Mouse (Mus musculus): ENCODE results near the gene Txndc9. TPM values are rescaled to one million over a fixed set of nuclear protein-coding genes. Genes with fewer than 3 reads are reported as not detected.

Txndc9 gene
- polyA plus RNA-seq, 1 experiment from 2014 or later, result 52.9 TPM

DNA sequence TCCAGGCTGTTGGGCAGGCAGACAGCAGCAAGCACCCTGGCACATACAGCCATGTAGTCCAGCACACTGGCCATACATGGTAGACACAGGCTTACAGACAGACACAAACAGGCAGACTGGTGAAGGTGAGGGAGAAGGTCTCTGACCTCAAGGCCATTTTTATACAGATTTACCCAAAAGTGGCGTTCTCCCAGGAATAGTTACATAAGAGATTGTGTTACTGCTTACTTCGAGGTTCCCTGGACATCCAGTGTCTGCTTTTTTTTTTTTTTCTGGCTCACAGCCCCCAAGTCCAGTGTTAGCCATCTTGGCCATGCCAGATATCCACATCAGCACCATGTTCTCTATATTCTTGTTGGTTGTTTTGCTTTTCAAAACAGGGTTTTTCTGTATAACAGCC is 39.2 kb downstream of the Txndc9 start:
- Histone ChIP-seq H3K4me3 (ENCODE audit: low read depth, low read length) (no peak overlapping the region), H3K9ac (ENCODE audit: low read depth, low read length) (no peak overlapping the region), H3K27me3 (ENCODE audit: control insufficient read depth, insufficient read depth, low read depth, low read length) (no peaks in the 10 kb centered on the region), H3K4me1 (ENCODE audit: control insufficient read depth, low read depth, low read length) (no peaks in the 10 kb centered on the region), H3K36me3 (ENCODE audit: control insufficient read depth, insufficient read depth) (no peaks in the 10 kb centered on the region), H3K9me3 (replicated peaks; ENCODE audit: control insufficient read depth, low read length) (no peaks in the 10 kb centered on the region), H3K27ac (ENCODE audit: low read length) (no peak overlapping the region), H3K4me2 (ENCODE audit: low read depth, low read length) (no peak overlapping the region)
- WGBS (ENCODE audit: insufficient replicate concordance), result 34% methylated on average over 2 of the region's 2 CpGs
- no peak for ATAC-seq (ENCODE audit: low read depth)

DNA sequence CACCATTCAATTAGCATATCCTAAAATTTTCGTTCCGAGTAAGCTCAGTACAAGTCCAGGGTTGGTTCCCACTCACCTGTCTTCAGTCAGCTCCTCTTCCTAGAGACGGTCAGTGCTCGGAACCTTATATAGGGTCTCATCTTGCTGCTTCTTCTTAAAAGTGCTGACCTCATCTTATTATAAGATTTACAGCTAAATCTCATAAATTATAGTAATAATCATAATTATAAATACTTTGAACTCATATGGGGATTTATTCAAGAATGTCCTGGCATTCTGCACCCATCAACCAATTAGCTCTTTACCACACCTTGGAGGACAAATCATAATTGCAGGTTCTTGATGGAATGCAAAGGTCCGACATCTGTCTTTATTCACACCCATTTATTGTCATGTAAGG is 40.0 kb downstream of the Txndc9 start, which contains the start of gene Lyg1:
Lyg1 (minus strand) TSS at position 101 of the 400 bp plus-strand sequence.
- Histone ChIP-seq H3K36me3 (ENCODE audit: control insufficient read depth, insufficient read depth) (no peaks in the 10 kb centered on the region), H3K9ac (ENCODE audit: low read depth, low read length) (no peak within 1 kb of the TSS), H3K9me3 (replicated peaks; ENCODE audit: control insufficient read depth, low read length) (no peaks in the 10 kb centered on the region), H3K27ac (ENCODE audit: low read length) (no peak within 1 kb of the TSS), H3K4me2 (ENCODE audit: low read depth, low read length) (no peak within 1 kb of the TSS), H3K27me3 (ENCODE audit: control insufficient read depth, insufficient read depth, low read depth, low read length) (no peaks in the 10 kb centered on the region), H3K4me3 (ENCODE audit: low read depth, low read length) (no peak within 1 kb of the TSS), H3K4me1 (ENCODE audit: control insufficient read depth, low read depth, low read length) (no peaks in the 10 kb centered on the region)
- ATAC-seq (ENCODE audit: low read depth), result no peak
- 61% methylated on average over 5 of the region's 5 CpGs for whole genome bisulfite sequencing (ENCODE audit: insufficient replicate concordance)

DNA sequence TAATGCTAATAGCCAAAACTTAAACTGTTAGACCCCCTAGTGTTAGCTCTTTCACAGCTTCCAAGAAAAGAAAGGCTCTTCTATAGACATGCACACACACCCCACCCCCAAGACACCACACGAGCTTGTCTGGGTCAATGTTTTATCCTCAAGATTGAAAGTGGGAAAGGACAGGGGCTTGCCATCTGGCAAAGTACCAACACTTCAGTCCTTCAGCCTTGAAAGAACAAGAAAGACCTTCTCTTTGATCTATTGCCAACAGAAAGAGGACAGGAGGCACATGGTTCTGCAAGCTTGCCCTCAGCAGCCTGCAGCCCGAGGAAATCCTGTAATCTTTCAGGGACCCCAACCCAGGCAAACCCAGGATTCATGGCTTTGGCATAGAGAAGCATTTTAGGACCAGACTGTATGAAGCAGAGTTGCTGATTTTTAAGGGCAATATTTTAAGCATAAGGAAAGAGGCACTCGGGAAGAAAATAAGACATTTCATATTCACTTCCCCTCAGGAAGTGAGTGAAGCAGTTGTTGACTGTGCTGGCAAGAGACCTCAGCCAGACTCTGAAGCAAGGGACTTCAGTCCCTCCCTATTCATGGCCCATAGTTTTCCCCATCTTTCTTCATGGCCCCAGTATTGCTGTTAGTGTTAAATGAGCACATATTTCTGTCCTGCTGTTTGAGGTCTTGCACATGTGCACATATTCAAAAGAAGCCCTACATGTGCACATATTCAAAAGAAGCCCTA is 40.8 kb downstream of the Txndc9 start:
- Histone ChIP-seq H3K4me1 (ENCODE audit: control insufficient read depth, low read depth, low read length) (no peaks in the 10 kb centered on the region), H3K9ac (ENCODE audit: low read depth, low read length) (no peak overlapping the region), H3K27me3 (ENCODE audit: control insufficient read depth, insufficient read depth, low read depth, low read length) (no peaks in the 10 kb centered on the region), H3K4me3 (ENCODE audit: low read depth, low read length) (no peak overlapping the region), H3K9me3 (replicated peaks; ENCODE audit: control insufficient read depth, low read length) (no peaks in the 10 kb centered on the region), H3K27ac (ENCODE audit: low read length) (no peak overlapping the region), H3K4me2 (ENCODE audit: low read depth, low read length) (no peak overlapping the region), H3K36me3 (ENCODE audit: control insufficient read depth, insufficient read depth) (no peaks in the 10 kb centered on the region)
- WGBS (ENCODE audit: insufficient replicate concordance), result 18% methylated on average over 3 of the region's 3 CpGs
- no peak for ATAC-seq (ENCODE audit: low read depth)

DNA sequence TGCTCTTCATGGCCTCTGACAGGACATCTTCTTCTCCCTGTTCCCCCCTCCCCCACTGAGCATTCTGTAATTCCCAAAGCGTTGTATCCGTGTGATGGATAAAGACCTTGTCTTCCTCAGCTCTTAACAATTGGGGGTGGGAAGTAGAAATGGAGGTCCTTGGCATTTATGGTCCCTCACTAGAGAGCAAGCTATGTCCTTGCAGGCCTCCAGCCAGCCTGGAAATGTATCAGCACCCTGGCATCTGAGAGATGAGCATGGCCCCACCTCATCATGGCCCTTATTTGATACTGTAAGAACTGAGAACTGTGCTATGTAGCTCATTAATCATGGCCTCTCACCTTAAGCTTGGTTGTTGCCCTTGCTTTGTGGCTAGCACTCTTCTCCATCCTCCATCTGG is 42.4 kb downstream of the Txndc9 start:
- WGBS (ENCODE audit: insufficient replicate concordance), result 68% methylated on average over 2 of the region's 2 CpGs
- Histone ChIP-seq H3K4me1 (ENCODE audit: control insufficient read depth, low read depth, low read length) (no peaks in the 10 kb centered on the region), H3K36me3 (ENCODE audit: control insufficient read depth, insufficient read depth) (no peaks in the 10 kb centered on the region), H3K27me3 (ENCODE audit: control insufficient read depth, insufficient read depth, low read depth, low read length) (no peaks in the 10 kb centered on the region), H3K27ac (ENCODE audit: low read length) (no peak overlapping the region), H3K9me3 (replicated peaks; ENCODE audit: control insufficient read depth, low read length) (no peaks in the 10 kb centered on the region), H3K9ac (ENCODE audit: low read depth, low read length) (no peak overlapping the region), H3K4me3 (ENCODE audit: low read depth, low read length) (no peak overlapping the region), H3K4me2 (ENCODE audit: low read depth, low read length) (no peak overlapping the region)
- no peak for ATAC-seq (ENCODE audit: low read depth)

DNA sequence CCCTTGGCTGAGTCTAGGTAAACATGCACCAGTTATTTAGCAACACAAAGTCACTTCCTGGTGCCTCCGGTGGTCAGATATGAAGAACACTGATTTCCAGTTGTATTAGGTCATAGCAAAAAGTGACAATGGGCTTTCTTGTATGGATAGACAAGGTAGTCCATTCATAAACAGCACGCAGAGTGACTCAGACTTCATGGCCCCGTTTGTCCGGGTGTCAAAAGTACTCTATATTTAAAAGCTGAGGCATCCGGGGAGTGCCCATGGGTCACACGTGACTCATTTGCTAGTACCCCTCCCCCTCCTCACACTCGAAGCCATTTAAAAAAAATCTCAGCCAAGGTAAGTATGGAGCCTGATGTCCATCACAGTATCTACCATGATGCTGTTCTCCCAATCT is 42.9 kb downstream of the Txndc9 start:
- H3K27ac ChIP-seq (ENCODE audit: low read length), result no peak overlapping the region
- WGBS (ENCODE audit: insufficient replicate concordance), result 61% methylated on average over 7 of the region's 7 CpGs
- H3K4me1 ChIP-seq (ENCODE audit: control insufficient read depth, low read depth, low read length), result no peaks in the 10 kb centered on the region
- no peak overlapping the region for H3K4me3 ChIP-seq (ENCODE audit: low read depth, low read length)
- H3K27me3 ChIP-seq (ENCODE audit: control insufficient read depth, insufficient read depth, low read depth, low read length), result no peaks in the 10 kb centered on the region
- H3K36me3 ChIP-seq (ENCODE audit: control insufficient read depth, insufficient read depth), result no peaks in the 10 kb centered on the region
- ATAC-seq (ENCODE audit: low read depth), result no peak
- no peaks in the 10 kb centered on the region for H3K9me3 ChIP-seq (replicated peaks; ENCODE audit: control insufficient read depth, low read length)
- H3K4me2 ChIP-seq (ENCODE audit: low read depth, low read length), result no peak overlapping the region
- no peak overlapping the region for H3K9ac ChIP-seq (ENCODE audit: low read depth, low read length)

DNA sequence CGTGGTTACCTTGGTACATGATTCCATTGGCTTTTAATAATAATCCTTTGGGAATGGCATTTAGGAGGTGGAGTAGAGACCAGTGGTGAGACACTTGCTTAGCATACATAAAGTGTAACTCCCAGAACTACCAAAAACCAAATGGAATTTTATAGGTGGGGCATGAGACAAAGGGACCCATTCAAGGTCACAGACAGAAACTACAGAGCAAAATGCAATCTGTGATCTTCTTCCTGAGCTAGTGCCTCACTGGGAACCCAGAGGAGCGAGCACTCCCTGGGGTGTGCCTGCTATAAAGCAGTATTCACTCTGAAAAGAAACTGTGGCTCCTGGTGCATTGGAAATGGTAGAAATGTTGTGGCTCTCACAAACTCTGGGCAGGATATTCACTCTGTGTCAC is 48.8 kb downstream of the Txndc9 start:
- Histone ChIP-seq H3K4me3 (ENCODE audit: low read depth, low read length) (no peak overlapping the region), H3K4me1 (ENCODE audit: control insufficient read depth, low read depth, low read length) (no peaks in the 10 kb centered on the region), H3K9me3 (replicated peaks; ENCODE audit: control insufficient read depth, low read length) (no peaks in the 10 kb centered on the region), H3K36me3 (ENCODE audit: control insufficient read depth, insufficient read depth) (no peaks in the 10 kb centered on the region), H3K4me2 (ENCODE audit: low read depth, low read length) (no peak overlapping the region), H3K27ac (ENCODE audit: low read length) (no peak overlapping the region), H3K27me3 (ENCODE audit: control insufficient read depth, insufficient read depth, low read depth, low read length) (no peaks in the 10 kb centered on the region), H3K9ac (ENCODE audit: low read depth, low read length) (no peak overlapping the region)
- no peak for ATAC-seq (ENCODE audit: low read depth)
- 47% methylated on average over 2 of the region's 2 CpGs for WGBS (ENCODE audit: insufficient replicate concordance)

Other genes starting within 250 kb of the Txndc9 start
- 1.1 and 1.4 TPM in 2 replicates for gene Tsga10, start 131.5 kb downstream of the Txndc9 start, polyA plus RNA-seq (2015; fragmentation: Nextera tagmentation; extraction: Ambion mirVana)
- 3.9 and 4.2 TPM in 2 replicates for gene Lipt1, start 126.2 kb downstream of the Txndc9 start, polyA plus RNA-seq (2015; fragmentation: Nextera tagmentation; extraction: Ambion mirVana)
- gene Mitd1, start 107.5 kb downstream of the Txndc9 start, polyA plus RNA-seq (2015; fragmentation: Nextera tagmentation; extraction: Ambion mirVana), result 10.3 and 11.1 TPM in 2 replicates
- gene Mrpl30, start 107.4 kb downstream of the Txndc9 start, polyA plus RNA-seq (2015; fragmentation: Nextera tagmentation; extraction: Ambion mirVana), result 130 and 141 TPM in 2 replicates
- not detected in 2 replicates for gene Lyg2, start 81.4 kb downstream of the Txndc9 start, polyA plus RNA-seq (2015; fragmentation: Nextera tagmentation; extraction: Ambion mirVana)
- not detected in 2 replicates for gene Lyg1, start 40.1 kb downstream of the Txndc9 start, polyA plus RNA-seq (2015; fragmentation: Nextera tagmentation; extraction: Ambion mirVana)
- gene Eif5b, start 117 bp upstream of the Txndc9 start, polyA plus RNA-seq (2015; fragmentation: Nextera tagmentation; extraction: Ambion mirVana), result 13.1 and 14.7 TPM in 2 replicates
- 13.0 and 13.1 TPM in 2 replicates for gene Rev1, start 131.9 kb upstream of the Txndc9 start, polyA plus RNA-seq (2015; fragmentation: Nextera tagmentation; extraction: Ambion mirVana)

Data from liver, embryonic 16.5 days (tissue).